Mouse (Mus musculus) stomach, postnatal 0 days (tissue): ENCODE results near the gene Tmem38b.

Source experiments
- CTCF ChIP-seq: IDR thresholded peaks from 2 replicates; pipeline ENCODE4 v1.5.1; 2016; ENCODE audit warnings: antibody characterized with exemption, low read depth, mild to moderate bottlenecking, moderate library complexity
- EP300 ChIP-seq: optimal IDR thresholded peaks from 2 replicates; pipeline ENCODE3; 2016; ENCODE audit warnings: antibody characterized with exemption

GRCm38 (mm10) chr4:53840158-53840870 is 14.5 kb downstream of the Tmem38b start:
- TF ChIP-seq CTCF (no peak), EP300 (no peak)
